Mouse (Mus musculus) embryonic facial prominence, embryonic 12.5 days (tissue): Measurements from ENCODE around the gene Gm20741. TPM values are rescaled to one million over a fixed set of nuclear protein-coding genes. Genes with fewer than 3 reads are reported as not detected.

ENCODE experiments used
- ATAC-seq: fragments of 200-750 bp; cut with Nextera tagmentation; 2 replicates; pipeline ENCODE4 v1.8.0; 2017; ENCODE audit not compliant: insufficient number of reproducible peaks, insufficient read depth, low FRiP score, low TSS enrichment
- H3K27ac ChIP-seq: fragments of 300-500 bp; sonication (generic); 2 replicates; pipeline ENCODE4 v1.5.1; 2016; ENCODE audit warnings: mild to moderate bottlenecking
- H3K27me3 ChIP-seq: fragments of 300-500 bp; sonication (generic); 2 replicates; pipeline ENCODE4 v1.6.1; 2016; ENCODE audit warnings: mild to moderate bottlenecking, moderate library complexity
- H3K36me3 ChIP-seq: fragments of 300-500 bp; sonication (generic); 2 replicates; pipeline ENCODE4 v1.6.1; 2016; ENCODE audit warnings: mild to moderate bottlenecking
- H3K4me1 ChIP-seq: fragments of 300-500 bp; sonication (generic); 2 replicates; pipeline ENCODE4 v1.6.1; 2016
- H3K4me2 ChIP-seq: fragments of 300-500 bp; sonication (generic); replicated peaks from 2 replicates; pipeline ENCODE4 v1.6.1; 2016; ENCODE audit warnings: mild to moderate bottlenecking, moderate library complexity
- H3K4me3 ChIP-seq: fragments of 300-500 bp; sonication (generic); 2 replicates; pipeline ENCODE4 v1.5.1; 2016; ENCODE audit warnings: mild to moderate bottlenecking
- H3K9ac ChIP-seq: fragments of 300-500 bp; sonication (generic); 2 replicates; pipeline ENCODE4 v1.6.1; 2016; ENCODE audit warnings: mild to moderate bottlenecking, moderate library complexity
- H3K9me3 ChIP-seq: fragments of 300-500 bp; sonication (generic); 2 replicates; pipeline ENCODE4 v1.6.1; 2016; ENCODE audit warnings: mild to moderate bottlenecking, moderate library complexity
- WGBS: fragments of 180-500 bp; shearing (Covaris S2); methylation state at CpG from one replicate; pipeline ENCODE4 v1.1.7; 2016; 5-methylcytosine and 5-hydroxymethylcytosine counted together
- polyA plus RNA-seq: library from polyadenylated mRNA; unstranded; fragments of >200 nt; fragmentation: Nextera tagmentation; extraction: Ambion mirVana; gene quantifications from 2 replicates; pipeline ENCODE4 v1.2.1, GENCODE M21; 2016

Gm20741 gene
- polyA plus RNA-seq = not detected in 2 replicates

- WGBS = 85% methylated on average over 2 of the region's 2 CpGs
- no peaks in the 10 kb centered on the region for H3K36me3 ChIP-seq
- no peaks in the 10 kb centered on the region for H3K27me3 ChIP-seq
Observed at GRCm38 (mm10) chr16:88811827-88812226, at the start of gene Gm20741. Gm20741 (minus strand) TSS chr16:88812220.

GRCm38 (mm10) chr16:88851450-88851849, 39.4 kb upstream of the Gm20741 start:
- no peaks in the 10 kb centered on the region for H3K9me3 ChIP-seq
- H3K36me3 ChIP-seq = no peaks in the 10 kb centered on the region
- no peak for ATAC-seq
- no peak overlapping the region for H3K9ac ChIP-seq
- no peaks in the 10 kb centered on the region for H3K27me3 ChIP-seq
- no peak overlapping the region for H3K27ac ChIP-seq
- no peak overlapping the region for H3K4me3 ChIP-seq
- H3K4me1 ChIP-seq = no peaks in the 10 kb centered on the region
- H3K4me2 ChIP-seq = no peak overlapping the region
- 11% methylated on average over 5 of the region's 5 CpGs for WGBS

More at GRCm38 (mm10) chr16:88811827-88812226, at the start of gene Gm20741:
- H3K4me3 ChIP-seq = no peak within 1 kb of the TSS
- no peaks in the 10 kb centered on the region for H3K4me1 ChIP-seq
- no peaks in the 10 kb centered on the region for H3K9me3 ChIP-seq
- ATAC-seq = no peak
- H3K4me2 ChIP-seq = no peak within 1 kb of the TSS
- no peak within 1 kb of the TSS for H3K9ac ChIP-seq
- H3K27ac ChIP-seq = no peak within 1 kb of the TSS

GRCm38 (mm10) chr16:88848558-88848957, 36.5 kb upstream of the Gm20741 start:
- Histone ChIP-seq H3K36me3 (no peaks in the 10 kb centered on the region), H3K4me3 (no peak overlapping the region), H3K27ac (no peak overlapping the region), H3K4me2 (no peak overlapping the region), H3K9ac (no peak overlapping the region), H3K4me1 (no peaks in the 10 kb centered on the region), H3K27me3 (no peaks in the 10 kb centered on the region), H3K9me3 (no peaks in the 10 kb centered on the region)
- ATAC-seq = no peak
- 80% methylated on average over 4 of the region's 4 CpGs for WGBS

DNA sequence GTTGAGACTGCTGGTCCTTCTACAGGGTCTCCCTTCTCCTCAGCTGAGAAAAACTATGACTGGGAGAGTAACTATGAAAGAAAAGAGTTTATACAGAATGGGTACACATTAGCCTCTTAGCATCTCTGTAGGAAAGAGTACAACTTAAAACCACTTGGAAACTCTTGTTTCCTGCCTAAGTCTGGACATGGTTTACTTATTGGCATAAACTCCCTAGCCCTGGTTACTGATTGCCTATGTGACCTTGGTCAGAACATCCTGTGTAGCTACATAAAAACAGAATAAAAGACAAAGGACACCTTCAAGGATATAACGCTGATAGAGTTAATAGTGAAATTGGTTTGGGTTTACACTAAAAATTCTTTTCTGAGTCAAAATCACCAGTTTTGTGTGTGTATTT, 35.3 kb upstream of the Gm20741 start:
- Histone ChIP-seq H3K4me2 (no peak overlapping the region), H3K4me1 (no peaks in the 10 kb centered on the region), H3K9ac (no peak overlapping the region), H3K27me3 (no peaks in the 10 kb centered on the region), H3K27ac (no peak overlapping the region), H3K9me3 (no peaks in the 10 kb centered on the region), H3K36me3 (no peaks in the 10 kb centered on the region), H3K4me3 (no peak overlapping the region)
- WGBS = 85% methylated on average over 1 of the region's 1 CpGs
- ATAC-seq = no peak

- WGBS = 26% methylated on average over 3 of the region's 3 CpGs
- ATAC-seq = no peak
Observed at GRCm38 (mm10) chr16:88826978-88827377, 15.0 kb upstream of the Gm20741 start.

GRCm38 (mm10) chr16:88826095-88826652, 14.2 kb upstream of the Gm20741 start, which contains the start of gene Krtap14:
Krtap14 (minus strand) TSS chr16:88826145.
- Histone ChIP-seq H3K9me3 (no peaks in the 10 kb centered on the region), H3K9ac (no peak within 1 kb of the TSS), H3K4me1 (no peaks in the 10 kb centered on the region), H3K27ac (no peak within 1 kb of the TSS), H3K27me3 (no peaks in the 10 kb centered on the region), H3K4me2 (no peak within 1 kb of the TSS), H3K36me3 (no peaks in the 10 kb centered on the region), H3K4me3 (no peak within 1 kb of the TSS)
- 30% methylated on average over 9 of the region's 9 CpGs for WGBS
- no peak for ATAC-seq

More at GRCm38 (mm10) chr16:88826978-88827377, 15.0 kb upstream of the Gm20741 start:
- Histone ChIP-seq H3K36me3 (no peaks in the 10 kb centered on the region), H3K4me3 (no peak overlapping the region), H3K4me2 (no peak overlapping the region), H3K9me3 (no peaks in the 10 kb centered on the region), H3K9ac (no peak overlapping the region), H3K27me3 (no peaks in the 10 kb centered on the region), H3K27ac (no peak overlapping the region), H3K4me1 (no peaks in the 10 kb centered on the region)

DNA sequence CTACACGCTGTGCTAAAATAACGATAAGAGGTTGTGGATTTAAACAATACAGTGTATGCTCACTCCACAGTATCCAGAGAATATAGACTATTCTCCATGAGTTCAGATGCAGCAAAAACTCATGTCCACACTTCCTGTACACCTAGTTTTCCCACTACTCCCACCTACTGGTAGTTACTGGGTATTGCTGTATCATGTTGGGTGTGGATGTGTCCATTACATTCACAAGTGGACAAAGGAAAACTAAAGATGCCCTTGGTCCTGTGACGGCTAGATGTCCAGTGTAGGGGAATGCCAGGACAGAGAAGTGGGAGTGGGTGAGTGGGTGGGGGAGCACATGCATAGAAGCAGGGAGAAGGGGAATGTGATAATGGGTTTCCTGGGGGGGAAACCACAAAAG, 11.7 kb upstream of the Gm20741 start:
- Histone ChIP-seq H3K4me3 (no peak overlapping the region), H3K4me1 (no peaks in the 10 kb centered on the region), H3K9me3 (no peaks in the 10 kb centered on the region), H3K27ac (no peak overlapping the region), H3K9ac (no peak overlapping the region), H3K4me2 (no peak overlapping the region), H3K36me3 (no peaks in the 10 kb centered on the region), H3K27me3 (no peaks in the 10 kb centered on the region)
- no peak for ATAC-seq
- 76% methylated on average over 3 of the region's 3 CpGs for WGBS

DNA sequence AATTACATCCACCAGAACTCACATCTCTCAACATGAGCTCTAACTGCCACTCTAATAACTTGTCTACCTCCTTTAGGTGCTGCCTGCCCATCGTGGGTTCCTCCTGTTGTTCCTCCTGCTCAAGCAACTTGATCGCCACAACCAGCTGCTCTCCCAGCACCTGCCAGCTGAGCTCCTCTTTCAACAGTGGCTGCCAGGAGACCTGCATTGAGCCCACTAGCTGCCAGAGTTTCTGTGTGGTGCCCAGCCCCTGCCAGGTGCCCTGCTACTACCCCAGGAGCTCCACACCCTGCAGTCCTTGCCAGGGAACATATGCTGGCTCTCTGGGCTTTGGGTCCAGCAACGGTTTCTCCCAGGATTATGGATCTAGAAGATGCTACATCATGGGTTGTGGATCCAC, 8.0 kb upstream of the Gm20741 start, which contains the start of gene Krtap15:
Gene Krtap15 (plus strand): TSS at position 150 of the 400 bp plus-strand sequence.
- H3K9ac ChIP-seq = no peak within 1 kb of the TSS
- WGBS = 90% methylated on average over 3 of the region's 3 CpGs
- no peak within 1 kb of the TSS for H3K4me3 ChIP-seq
- no peaks in the 10 kb centered on the region for H3K4me1 ChIP-seq
- H3K9me3 ChIP-seq = no peaks in the 10 kb centered on the region
- H3K27ac ChIP-seq = no peak within 1 kb of the TSS
- no peak within 1 kb of the TSS for H3K4me2 ChIP-seq
- no peak for ATAC-seq
- H3K36me3 ChIP-seq = no peaks in the 10 kb centered on the region
- H3K27me3 ChIP-seq = no peaks in the 10 kb centered on the region

DNA sequence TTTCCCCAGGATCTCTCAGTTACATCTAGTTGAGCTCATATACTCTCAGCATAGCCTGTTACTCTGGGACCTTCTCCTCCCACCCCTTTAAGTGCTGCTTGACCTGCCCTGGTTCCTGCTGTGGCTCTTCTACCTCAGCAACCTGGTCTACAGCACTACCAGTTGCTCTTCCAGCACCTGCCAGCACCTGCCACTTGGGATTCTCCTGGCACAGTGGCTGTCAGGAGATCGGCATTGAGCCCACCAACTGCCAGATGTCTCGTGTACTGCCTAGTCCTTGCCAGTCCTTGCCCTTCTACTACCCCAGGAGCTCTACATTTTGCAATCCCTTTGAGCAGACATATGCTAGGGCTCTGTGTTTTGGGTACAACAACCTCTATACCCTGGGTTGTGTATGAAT, 25.2 kb downstream of the Gm20741 start:
- Histone ChIP-seq H3K27me3 (no peaks in the 10 kb centered on the region), H3K4me1 (no peaks in the 10 kb centered on the region), H3K4me2 (no peak overlapping the region), H3K9me3 (no peaks in the 10 kb centered on the region), H3K9ac (no peak overlapping the region), H3K4me3 (no peak overlapping the region), H3K27ac (no peak overlapping the region), H3K36me3 (no peaks in the 10 kb centered on the region)
- no peak for ATAC-seq
- 82% methylated on average over 2 of the region's 2 CpGs for WGBS

GRCm38 (mm10) chr16:88777596-88777995, 34.4 kb downstream of the Gm20741 start, which contains the start of gene Gm5965:
Gm5965 (plus strand) TSS chr16:88777896.
- Histone ChIP-seq H3K4me3 (no peak within 1 kb of the TSS), H3K9ac (no peak within 1 kb of the TSS), H3K27me3 (no peaks in the 10 kb centered on the region), H3K36me3 (no peaks in the 10 kb centered on the region), H3K4me1 (no peaks in the 10 kb centered on the region), H3K9me3 (no peaks in the 10 kb centered on the region), H3K4me2 (no peak within 1 kb of the TSS), H3K27ac (no peak within 1 kb of the TSS)
- WGBS = 90% methylated on average over 6 of the region's 6 CpGs
- no peak for ATAC-seq

DNA sequence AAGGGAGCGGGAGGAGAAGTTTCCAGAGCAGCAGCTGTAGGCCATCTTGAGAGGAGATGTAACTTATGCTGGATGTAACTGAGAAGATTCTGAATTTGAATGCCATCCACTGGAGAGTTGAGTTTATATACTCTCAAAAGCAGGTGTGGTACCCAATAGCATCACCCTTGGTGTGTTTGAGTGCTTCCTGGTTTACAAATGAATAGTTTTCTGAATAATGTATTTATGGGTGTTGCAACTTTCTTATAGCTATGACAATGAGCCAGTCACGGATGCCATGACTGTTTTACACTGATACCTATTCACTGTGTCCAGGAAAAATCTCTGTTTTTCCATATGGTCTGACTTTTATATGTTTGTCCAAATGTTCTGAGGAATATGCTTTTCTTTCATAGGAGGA, 37.9 kb downstream of the Gm20741 start, which contains the start of gene 2310057N15Rik:
Gene 2310057N15Rik (minus strand): TSS at position 101 of the 400 bp plus-strand sequence.
- no peaks in the 10 kb centered on the region for H3K9me3 ChIP-seq
- no peak within 1 kb of the TSS for H3K9ac ChIP-seq
- H3K4me1 ChIP-seq = no peaks in the 10 kb centered on the region
- no peaks in the 10 kb centered on the region for H3K27me3 ChIP-seq
- no peak within 1 kb of the TSS for H3K27ac ChIP-seq
- H3K4me2 ChIP-seq = no peak within 1 kb of the TSS
- ATAC-seq = no peak
- H3K36me3 ChIP-seq = no peaks in the 10 kb centered on the region
- no peak within 1 kb of the TSS for H3K4me3 ChIP-seq
- 87% methylated on average over 2 of the region's 2 CpGs for WGBS
